Comparison of ENCODE assay signal across 8 mouse cellular contexts in genomic region chr16:96144748-96145109, GRCm38 (mm10). TPM values are rescaled to one million over a fixed set of nuclear protein-coding genes. Genes with fewer than 3 reads are reported as not detected.
A peak's percentile ranks its signal among the peaks of the same experiment; 100 is the strongest.
DNase-seq lines count a peak whose midpoint lies in the region; ATAC-seq and TF ChIP-seq lines count a peak whose summit lies in the region.
"Not testable (repeated sequence)": the region's sequence is repeated elsewhere in the genome, so short reads cannot be mapped to it uniquely, and the experiment has no call there.

No protein-coding gene starts in this region.

- TF ChIP-seq CTCF in gastrocnemius, adult 2 months (IDR thresholded peaks at IDR 0.05): not testable (repeated sequence)

- H3K79me2 ChIP-seq in myocyte (ENCODE audit: control insufficient read depth, insufficient read depth): peaks cover 33% of the 10 kb centered on the region

- H3K9me3 ChIP-seq in embryonic facial prominence, embryonic 14.5 days (ENCODE audit: control insufficient read depth, low read length); hindbrain, embryonic 11.5 days (ENCODE audit: control insufficient read depth, low read length); intestine, embryonic 16.5 days (ENCODE audit: control insufficient read depth, low read length); limb, embryonic 14.5 days (ENCODE audit: control insufficient read depth, low read length); lung, embryonic 16.5 days (ENCODE audit: control insufficient read depth, low read length): not testable (repeated sequence)

- TF ChIP-seq POLR2A in limb, embryonic 14.5 days (IDR thresholded peaks at IDR 0.05; ENCODE audit: borderline replicate concordance, extremely low read depth, insufficient read depth, insufficient read length); myocyte (IDR thresholded peaks at IDR 0.05; ENCODE audit: insufficient read length, low read depth): not testable (repeated sequence)

- H3K9ac ChIP-seq in embryonic facial prominence, embryonic 14.5 days (ENCODE audit: low read depth, low read length); hindbrain, embryonic 11.5 days (ENCODE audit: low read depth, low read length); intestine, embryonic 16.5 days (ENCODE audit: low read depth, low read length); limb, embryonic 14.5 days (ENCODE audit: low read depth, low read length, severe bottlenecking); lung, embryonic 16.5 days (ENCODE audit: low read length): not testable (repeated sequence)

- not testable (repeated sequence) for H3K36me3 ChIP-seq in embryonic facial prominence, embryonic 14.5 days (ENCODE audit: control insufficient read depth, insufficient read depth, low read length); hindbrain, embryonic 11.5 days (ENCODE audit: control insufficient read depth, insufficient read depth, low read length); intestine, embryonic 16.5 days (ENCODE audit: control insufficient read depth, insufficient read depth, low read length); limb, embryonic 14.5 days (ENCODE audit: control insufficient read depth, insufficient read depth, low read length); lung, embryonic 16.5 days (ENCODE audit: control insufficient read depth, insufficient read depth, low read length); myocyte (ENCODE audit: control insufficient read depth, insufficient read depth)

- not testable (repeated sequence) for H3K27ac ChIP-seq in embryonic facial prominence, embryonic 14.5 days (replicated peaks; ENCODE audit: low read depth, low read length); hindbrain, embryonic 11.5 days (ENCODE audit: low read depth, low read length); intestine, embryonic 16.5 days (ENCODE audit: low read length); limb, embryonic 14.5 days (replicated peaks; ENCODE audit: low read depth, low read length); lung, embryonic 16.5 days (ENCODE audit: low read length)
- H3K27ac ChIP-seq in gastrocnemius, adult 2 months: peak overlapping the region; percentile 63

- peak; percentile 12 for ATAC-seq in embryonic facial prominence, embryonic 14.5 days (ENCODE audit: low read depth)
- peak; percentile 58 for ATAC-seq in hindbrain, embryonic 11.5 days (ENCODE audit: low FRiP score)
- peak; percentile 35 for ATAC-seq in intestine, embryonic 16.5 days
- ATAC-seq in limb, embryonic 14.5 days (ENCODE audit: low FRiP score, low read depth): peak; percentile 36
- peak; percentile 22; the same call in 1 of the 2 replicates for ATAC-seq in lung, embryonic 16.5 days (ENCODE audit: low read depth)

- H3K4me2 ChIP-seq in embryonic facial prominence, embryonic 14.5 days (ENCODE audit: low read depth, low read length): peak overlapping the region; percentile 67
- not testable (repeated sequence) for H3K4me2 ChIP-seq in hindbrain, embryonic 11.5 days (replicated peaks; ENCODE audit: low read depth, low read length); intestine, embryonic 16.5 days (ENCODE audit: low read depth, low read length)
- peak overlapping the region; percentile 60; the same call in 1 of the 2 replicates for H3K4me2 ChIP-seq in limb, embryonic 14.5 days (replicated peaks; ENCODE audit: low read depth, low read length, severe bottlenecking)
- peak overlapping the region; percentile 88 for H3K4me2 ChIP-seq in lung, embryonic 16.5 days (ENCODE audit: low read depth, low read length)
- H3K4me2 ChIP-seq in myocyte (ENCODE audit: low read depth): peak overlapping the region; percentile 10

- DNase-seq in 416B (ENCODE audit: low read depth): peak; percentile 31
- DNase-seq in embryonic facial prominence, embryonic 14.5 days (ENCODE audit: low spot score); gastrocnemius, adult 2 months; hindbrain, embryonic 11.5 days (ENCODE audit: low spot score); limb, embryonic 14.5 days (ENCODE audit: low spot score): not testable (repeated sequence)

- peak overlapping the region; percentile 84 for H3K4me3 ChIP-seq in embryonic facial prominence, embryonic 14.5 days (ENCODE audit: low read depth, low read length)
- H3K4me3 ChIP-seq in gastrocnemius, adult 2 months: peak overlapping the region; percentile 79
- H3K4me3 ChIP-seq in hindbrain, embryonic 11.5 days (ENCODE audit: low read depth, low read length): peak overlapping the region; percentile 84; the same call in 1 of the 2 replicates
- H3K4me3 ChIP-seq in intestine, embryonic 16.5 days (ENCODE audit: low read length): 0 out of 2 replicates have a peak overlapping the region, but pooled peaks have one; percentile 81
- peak overlapping the region; percentile 80 for H3K4me3 ChIP-seq in limb, embryonic 14.5 days (replicated peaks; ENCODE audit: low read length)
- peak overlapping the region; percentile 86 for H3K4me3 ChIP-seq in lung, embryonic 16.5 days (ENCODE audit: low read length)
- peak overlapping the region; percentile 49 for H3K4me3 ChIP-seq in myocyte

- WGBS in embryonic facial prominence, embryonic 14.5 days: 23% methylated on average over 6 of the region's 6 CpGs
- WGBS in hindbrain, embryonic 11.5 days: 24% methylated on average over 6 of the region's 6 CpGs
- 24% methylated on average over 6 of the region's 6 CpGs for WGBS in intestine, embryonic 16.5 days
- WGBS in limb, embryonic 14.5 days: 30% methylated on average over 6 of the region's 6 CpGs
- 26% methylated on average over 6 of the region's 6 CpGs for WGBS in lung, embryonic 16.5 days

- not testable (repeated sequence) for H3K27me3 ChIP-seq in embryonic facial prominence, embryonic 14.5 days (replicated peaks; ENCODE audit: control insufficient read depth, insufficient read depth, low read length); hindbrain, embryonic 11.5 days (ENCODE audit: control insufficient read depth, insufficient read depth, low read length); intestine, embryonic 16.5 days (replicated peaks; ENCODE audit: control insufficient read depth, insufficient read depth, low read length); limb, embryonic 14.5 days (ENCODE audit: control insufficient read depth, insufficient read depth, low read length); lung, embryonic 16.5 days (ENCODE audit: control insufficient read depth, insufficient read depth, low read depth, low read length); myocyte (ENCODE audit: control insufficient read depth, insufficient read depth, insufficient read length)

- intact Hi-C loops in gastrocnemius, adult 2 months (cut with DNase I): loop anchor here (2.0 kb wide), 1 partner anchor 60 kb away; no protein-coding TSS in a partner anchor

- peak overlapping the region; percentile 18 for H3ac ChIP-seq in myocyte (ENCODE audit: control insufficient read depth, insufficient read length)

- H3K4me1 ChIP-seq in embryonic facial prominence, embryonic 14.5 days (ENCODE audit: control insufficient read depth, insufficient read depth, low read length); hindbrain, embryonic 11.5 days (replicated peaks; ENCODE audit: control insufficient read depth, insufficient read depth, low read length); intestine, embryonic 16.5 days (ENCODE audit: control insufficient read depth, insufficient read depth, low read length); limb, embryonic 14.5 days (ENCODE audit: control insufficient read depth, insufficient read depth, low read length); lung, embryonic 16.5 days (replicated peaks; ENCODE audit: control insufficient read depth, insufficient read depth, low read length): not testable (repeated sequence)

RNA-seq across cellular contexts. Expression of gene Wrb, which starts 0.5 kb away (rescaled TPM):
- 61.3 and 63.0 TPM in 2 replicates for polyA plus RNA-seq in embryonic facial prominence, embryonic 14.5 days (2014; fragmentation: Nextera tagmentation; extraction: Ambion mirVana)
- 10 to 100 TPM in 1 of 2 experiments, 1 to 10 TPM in 1; 9.7 to 12.3 TPM for total RNA-seq in gastrocnemius, adult 2 months (2021)
- 121 and 128 TPM in 2 replicates for polyA plus RNA-seq in hindbrain, embryonic 11.5 days (2014; fragmentation: Nextera tagmentation; extraction: Ambion mirVana)
- 46.9 and 53.2 TPM in 2 replicates for polyA plus RNA-seq in intestine, embryonic 16.5 days (2015; fragmentation: Nextera tagmentation; extraction: Ambion mirVana)
- 54.7 and 58.6 TPM in 2 replicates for polyA plus RNA-seq in limb, embryonic 14.5 days (2012; rRNA removed)
- polyA plus RNA-seq in limb, embryonic 14.5 days (2014; fragmentation: Nextera tagmentation; extraction: Ambion mirVana): 52.9 and 53.9 TPM in 2 replicates
- polyA plus RNA-seq in lung, embryonic 16.5 days (2015; fragmentation: Nextera tagmentation; extraction: Ambion mirVana): 42.0 and 42.2 TPM in 2 replicates
- polyA plus RNA-seq in myocyte (2012; fragmentation: generic; extraction: Trizol): 16.4 TPM

RNA-seq across cellular contexts. Expression of gene Hmgn1, which starts 17.2 kb away (rescaled TPM):
- polyA plus RNA-seq in embryonic facial prominence, embryonic 14.5 days (2014; fragmentation: Nextera tagmentation; extraction: Ambion mirVana): 528 and 592 TPM in 2 replicates
- 10 to 100 TPM; 19.9 to 38.1 TPM for total RNA-seq in gastrocnemius, adult 2 months (2021)
- polyA plus RNA-seq in hindbrain, embryonic 11.5 days (2014; fragmentation: Nextera tagmentation; extraction: Ambion mirVana): 793 and 800 TPM in 2 replicates
- polyA plus RNA-seq in intestine, embryonic 16.5 days (2015; fragmentation: Nextera tagmentation; extraction: Ambion mirVana): 404 and 487 TPM in 2 replicates
- polyA plus RNA-seq in limb, embryonic 14.5 days (2012; rRNA removed): 283 and 371 TPM in 2 replicates
- polyA plus RNA-seq in limb, embryonic 14.5 days (2014; fragmentation: Nextera tagmentation; extraction: Ambion mirVana): 661 and 673 TPM in 2 replicates
- 506 and 671 TPM in 2 replicates for polyA plus RNA-seq in lung, embryonic 16.5 days (2015; fragmentation: Nextera tagmentation; extraction: Ambion mirVana)
- 120 TPM for polyA plus RNA-seq in myocyte (2012; fragmentation: generic; extraction: Trizol)

RNA-seq across cellular contexts. Expression of gene Lca5l, which starts 47.3 kb away (rescaled TPM):
- polyA plus RNA-seq in embryonic facial prominence, embryonic 14.5 days (2014; fragmentation: Nextera tagmentation; extraction: Ambion mirVana): 1.8 and 2.1 TPM in 2 replicates
- under 1 TPM; 0.50 to 0.51 TPM for total RNA-seq in gastrocnemius, adult 2 months (2021)
- 1.3 and 1.4 TPM in 2 replicates for polyA plus RNA-seq in hindbrain, embryonic 11.5 days (2014; fragmentation: Nextera tagmentation; extraction: Ambion mirVana)
- 0.43 and 0.50 TPM in 2 replicates for polyA plus RNA-seq in intestine, embryonic 16.5 days (2015; fragmentation: Nextera tagmentation; extraction: Ambion mirVana)
- 1.2 and 1.4 TPM in 2 replicates for polyA plus RNA-seq in limb, embryonic 14.5 days (2012; rRNA removed)
- 1.7 TPM in 2 replicates for polyA plus RNA-seq in limb, embryonic 14.5 days (2014; fragmentation: Nextera tagmentation; extraction: Ambion mirVana)
- polyA plus RNA-seq in lung, embryonic 16.5 days (2015; fragmentation: Nextera tagmentation; extraction: Ambion mirVana): 0.93 and 0.96 TPM in 2 replicates
- polyA plus RNA-seq in myocyte (2012; fragmentation: generic; extraction: Trizol): 0.18 TPM

RNA-seq across cellular contexts. Expression of gene Sh3bgr, which starts 55.5 kb away (rescaled TPM):
- polyA plus RNA-seq in embryonic facial prominence, embryonic 14.5 days (2014; fragmentation: Nextera tagmentation; extraction: Ambion mirVana): 25.4 and 40.9 TPM in 2 replicates
- total RNA-seq in gastrocnemius, adult 2 months (2021): 100 to 1,000 TPM; 843 to 991 TPM
- 2.7 and 3.2 TPM in 2 replicates for polyA plus RNA-seq in hindbrain, embryonic 11.5 days (2014; fragmentation: Nextera tagmentation; extraction: Ambion mirVana)
- polyA plus RNA-seq in intestine, embryonic 16.5 days (2015; fragmentation: Nextera tagmentation; extraction: Ambion mirVana): 31.6 and 33.1 TPM in 2 replicates
- 9.2 and 14.9 TPM in 2 replicates for polyA plus RNA-seq in limb, embryonic 14.5 days (2012; rRNA removed)
- 7.7 and 13.0 TPM in 2 replicates for polyA plus RNA-seq in limb, embryonic 14.5 days (2014; fragmentation: Nextera tagmentation; extraction: Ambion mirVana)
- 16.4 and 20.7 TPM in 2 replicates for polyA plus RNA-seq in lung, embryonic 16.5 days (2015; fragmentation: Nextera tagmentation; extraction: Ambion mirVana)
- 32.7 TPM for polyA plus RNA-seq in myocyte (2012; fragmentation: generic; extraction: Trizol)
